Mouse (Mus musculus): ENCODE results near the gene Tex33. TPM values are rescaled to one million over a fixed set of nuclear protein-coding genes. Genes with fewer than 3 reads are reported as not detected.
"Not testable (repeated sequence)": the region's sequence is repeated elsewhere in the genome, so short reads cannot be mapped to it uniquely, and the experiment has no call there.

Gene Tex33
- total RNA-seq, 2 experiments from 2014 or later = not detected

- intact Hi-C loops (cut with DNase I) = no loop called here
- DNase-seq (ENCODE audit: low spot score in 2 of 2) = peak; percentile 51 to 55
Observed at GRCm38 (mm10) chr15:78383450-78384219, 12.1 kb downstream of the Tex33 start.

DNA sequence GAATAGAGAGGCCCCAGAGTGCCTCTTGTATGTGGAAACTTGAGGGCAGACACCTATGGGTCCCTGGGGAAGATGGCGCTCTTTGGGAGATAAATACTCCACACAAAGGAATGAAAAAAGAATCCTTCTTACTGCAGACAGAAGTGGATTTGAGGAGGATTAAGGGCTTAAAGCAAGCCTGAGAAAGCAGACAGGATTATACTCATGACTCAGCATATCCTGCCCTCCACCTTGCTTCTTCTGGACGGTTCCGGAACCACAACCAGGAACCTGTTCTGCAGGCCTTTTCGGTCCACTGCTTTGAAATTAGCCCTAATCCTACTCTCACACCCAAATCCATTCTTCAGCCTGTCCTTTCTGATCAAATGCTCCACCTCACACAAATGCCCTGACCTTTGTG is 13.6 kb downstream of the Tex33 start:
- no peak for DNase-seq (ENCODE audit: low spot score in 2 of 2)
- intact Hi-C loops (cut with DNase I) = no loop called here

DNA sequence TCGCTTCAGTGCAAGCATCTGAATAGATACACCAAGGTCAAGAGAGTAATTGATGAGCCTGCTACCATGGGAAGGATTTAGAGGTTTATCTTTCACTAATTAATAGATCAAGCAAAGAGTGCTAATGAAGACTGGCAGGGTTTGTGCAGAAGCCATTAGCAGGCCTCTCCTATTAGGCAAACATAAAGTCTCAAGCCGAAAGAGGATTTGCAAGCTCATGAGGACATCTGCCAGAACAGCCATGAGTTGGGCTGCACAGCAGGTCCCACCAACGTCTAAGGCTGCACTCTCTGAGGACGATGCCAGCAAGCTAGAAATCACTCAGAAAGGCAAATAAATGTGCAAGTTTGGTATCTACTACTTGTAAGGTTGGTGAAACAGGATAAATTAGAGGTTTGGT is 15.0 kb downstream of the Tex33 start:
- no peak for DNase-seq (ENCODE audit: low spot score in 2 of 2)
- intact Hi-C loops (cut with DNase I) = no loop called here

DNA sequence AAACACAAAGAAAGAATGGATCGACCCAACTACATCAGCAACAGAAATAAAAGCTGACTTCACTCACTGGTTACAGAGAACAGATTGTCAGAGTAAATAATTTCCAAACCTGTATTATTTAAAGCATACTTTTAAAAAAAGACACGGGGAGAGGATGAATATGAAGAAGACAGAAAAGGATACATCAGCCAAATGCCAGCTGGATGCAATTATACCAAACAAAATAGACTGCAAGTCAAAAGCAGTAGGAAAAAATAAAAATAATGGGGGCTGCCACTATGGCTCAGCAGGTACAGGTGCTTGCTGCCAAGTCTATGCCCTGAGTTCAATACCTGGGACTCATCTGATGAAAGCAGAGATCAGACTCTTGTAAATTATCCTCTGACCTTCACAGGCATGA is 15.5 kb downstream of the Tex33 start:
- DNase-seq (ENCODE audit: low spot score in 2 of 2) = no peak
- intact Hi-C loops (cut with DNase I) = no loop called here

DNA sequence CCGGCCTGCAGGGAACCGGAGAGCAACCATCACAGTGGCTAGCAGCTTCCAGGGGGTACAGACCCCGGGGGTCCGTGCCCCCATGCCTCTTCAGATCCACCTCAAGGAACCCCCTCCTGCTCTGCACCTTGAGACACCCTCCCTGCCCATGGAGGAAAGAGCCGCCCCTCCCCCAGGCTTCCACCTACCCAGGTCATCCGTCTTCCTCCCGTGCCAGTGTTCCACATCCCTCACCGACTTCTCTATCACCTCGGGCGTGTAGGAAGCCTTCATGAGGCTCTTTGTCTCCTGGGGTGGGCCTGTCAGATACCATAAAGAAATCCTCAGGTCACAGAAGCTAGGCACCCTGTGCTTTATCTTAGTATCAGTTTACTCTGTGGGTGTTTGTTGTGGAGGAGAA is 17.2 kb downstream of the Tex33 start:
- intact Hi-C loops (cut with DNase I) = no loop called here
- DNase-seq (ENCODE audit: low spot score in 2 of 2) = no peak

GRCm38 (mm10) chr15:78377859-78378258 is 17.9 kb downstream of the Tex33 start:
- intact Hi-C loops (cut with DNase I) = no loop called here
- no peak for DNase-seq (ENCODE audit: low spot score in 2 of 2)

GRCm38 (mm10) chr15:78374204-78374603 is 21.5 kb downstream of the Tex33 start:
- intact Hi-C loops (cut with DNase I) = no loop called here
- peak; percentile 42 to 52 for DNase-seq (ENCODE audit: low spot score in 2 of 2)

- no peak for DNase-seq (ENCODE audit: low spot score in 2 of 2)
- intact Hi-C loops (cut with DNase I) = no loop called here
Observed at GRCm38 (mm10) chr15:78372796-78373195, 22.9 kb downstream of the Tex33 start.

- peak; percentile 11 to 57 for DNase-seq (ENCODE audit: low spot score in 2 of 2)
Observed at GRCm38 (mm10) chr15:78369641-78370040, 26.1 kb downstream of the Tex33 start.

DNA sequence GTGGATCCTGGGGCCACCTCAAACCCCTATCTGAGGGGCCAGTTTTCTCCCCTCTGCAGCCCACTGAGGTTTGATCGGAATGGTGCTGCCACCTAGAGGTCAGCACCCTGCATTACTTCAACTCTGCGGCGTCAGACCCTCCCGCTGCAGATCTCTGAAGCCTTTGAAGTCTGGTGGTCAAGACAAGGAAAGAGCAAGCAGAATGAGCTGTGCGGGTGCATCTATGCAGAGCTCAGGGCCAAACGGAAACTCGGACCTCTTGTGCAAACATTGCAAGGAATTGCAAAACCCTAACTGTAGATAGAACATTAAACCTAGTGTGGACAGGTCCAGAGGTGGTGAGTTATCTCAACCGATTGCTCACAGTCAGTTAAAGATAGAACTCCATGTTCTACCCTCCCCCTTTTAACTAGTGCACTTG is 26.8 kb downstream of the Tex33 start:
- intact Hi-C loops (cut with DNase I) = no loop called here
- peak in 1 of 2 experiments; percentile 31 for DNase-seq (ENCODE audit: low spot score in 2 of 2)

More at GRCm38 (mm10) chr15:78369641-78370040, 26.1 kb downstream of the Tex33 start:
- intact Hi-C loops (cut with DNase I) = no loop called here

- intact Hi-C loops (cut with DNase I) = no loop called here
- no peak for DNase-seq (ENCODE audit: low spot score in 2 of 2)
Observed at GRCm38 (mm10) chr15:78367811-78368210, 27.9 kb downstream of the Tex33 start.

DNA sequence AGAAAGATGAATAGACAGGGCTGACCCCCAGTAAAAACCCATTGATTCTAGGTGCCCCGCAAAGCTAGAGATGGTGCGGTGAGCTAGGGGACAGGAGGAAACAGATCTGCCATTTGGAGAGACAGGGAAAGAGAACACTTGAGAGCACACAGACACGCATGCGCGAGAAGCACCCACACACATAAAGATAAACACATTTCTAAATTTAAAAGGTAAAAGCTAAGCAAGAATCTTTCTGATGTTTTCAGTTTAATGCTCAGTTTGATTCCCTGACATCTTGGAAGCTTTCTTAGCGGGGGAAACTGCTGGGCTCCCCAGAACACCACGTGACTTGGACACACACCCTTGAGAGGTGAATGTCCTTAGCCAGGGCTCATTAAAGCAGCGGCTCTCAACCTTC is 28.8 kb downstream of the Tex33 start:
- DNase-seq (ENCODE audit: low spot score in 2 of 2) = peak; percentile 62 to 63
- intact Hi-C loops (cut with DNase I) = no loop called here

GRCm38 (mm10) chr15:78365916-78366315 is 29.8 kb downstream of the Tex33 start:
- no peak for DNase-seq (ENCODE audit: low spot score in 2 of 2)
- intact Hi-C loops (cut with DNase I) = no loop called here

- intact Hi-C loops (cut with DNase I) = loop anchor here (2.0 to 10.0 kb wide), 2 partner anchors 67 to 179 kb away; partner anchors contain the start of gene C1qtnf6
Observed at GRCm38 (mm10) chr15:78355548-78355947, 40.2 kb downstream of the Tex33 start.

DNA sequence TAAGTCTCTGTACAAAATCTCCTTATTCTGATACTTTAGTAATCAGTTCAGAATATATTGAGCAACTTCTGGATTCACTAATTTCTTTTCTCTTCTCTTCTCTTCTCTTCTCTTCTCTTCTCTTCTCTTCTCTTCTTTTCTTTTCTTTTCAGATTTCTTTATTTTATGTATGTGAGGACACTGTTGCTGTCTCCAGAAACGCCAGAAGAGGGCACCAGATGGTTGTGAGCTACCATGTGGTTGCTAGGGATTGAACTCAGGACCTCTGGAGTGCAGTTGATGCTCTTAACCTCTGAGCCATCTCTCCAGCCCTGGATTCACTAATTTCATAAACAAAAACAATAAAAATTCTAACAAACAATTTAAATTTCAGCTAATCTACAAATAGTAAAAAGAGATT is 40.8 kb downstream of the Tex33 start:
- intact Hi-C loops (cut with DNase I) = loop anchor here (2.0 to 10.0 kb wide), 2 partner anchors 68 to 180 kb away; partner anchors contain the start of gene C1qtnf6
- peak; percentile 60 to 73 for DNase-seq (ENCODE audit: low spot score in 2 of 2)

More at GRCm38 (mm10) chr15:78355548-78355947, 40.2 kb downstream of the Tex33 start:
- DNase-seq (ENCODE audit: low spot score in 2 of 2) = no peak

DNA sequence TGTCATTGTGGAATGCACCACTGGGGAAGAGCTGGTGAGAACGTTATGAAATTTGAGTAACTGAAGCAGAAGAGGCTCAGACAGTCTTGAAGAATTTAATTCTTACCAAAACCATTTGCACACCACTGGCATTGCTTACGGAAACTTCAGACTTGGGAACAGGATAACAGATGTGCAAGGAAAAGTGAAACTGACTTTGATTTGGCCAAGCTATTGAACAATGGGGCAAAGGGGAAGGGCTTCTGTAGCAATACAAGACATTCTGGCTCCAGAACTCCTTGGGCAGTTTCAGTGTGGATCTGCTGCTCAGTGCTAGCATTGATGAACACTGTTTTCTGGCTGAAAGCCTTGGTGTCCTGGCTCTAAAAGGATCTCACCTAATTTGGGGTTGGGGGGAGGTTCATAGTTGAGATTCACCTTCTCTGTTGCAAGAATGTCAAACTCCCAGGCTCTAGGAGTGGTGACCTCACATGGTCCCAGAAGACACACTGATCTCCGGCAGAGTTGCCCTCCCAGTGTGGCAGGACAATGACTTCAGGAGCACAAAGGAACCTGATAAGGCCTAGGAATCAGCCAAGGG is 44.0 kb downstream of the Tex33 start:
- intact Hi-C loops (cut with DNase I) = loop anchor here (10.0 kb wide), 1 partner anchor 183 kb away; the partner anchor contains the start of gene C1qtnf6
- no peak for DNase-seq (ENCODE audit: low spot score in 2 of 2)

DNA sequence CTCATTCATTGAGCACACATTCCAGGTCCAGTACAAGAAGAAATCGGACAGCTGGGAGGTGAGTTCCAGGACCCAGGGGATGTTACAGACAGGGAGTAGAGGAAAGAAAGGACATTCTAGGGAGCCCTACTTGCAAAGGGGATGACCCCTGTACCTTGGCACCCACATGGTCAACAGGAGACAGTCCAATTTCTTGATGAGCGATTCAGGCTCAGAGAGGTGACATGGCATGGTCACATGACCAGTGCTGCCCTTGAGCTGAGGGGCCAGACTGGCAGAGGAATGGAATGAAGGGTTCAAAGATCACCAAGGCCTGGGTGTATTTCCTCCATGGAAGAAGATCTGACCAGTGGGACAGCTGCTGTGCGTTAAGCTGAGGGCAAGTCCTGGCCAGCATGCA is 51.1 kb downstream of the Tex33 start:
- intact Hi-C loops (cut with DNase I) = no loop called here
- no peak for DNase-seq (ENCODE audit: low spot score in 2 of 2)

- intact Hi-C loops (cut with DNase I) = no loop called here
- no peak for DNase-seq (ENCODE audit: low spot score in 2 of 2)
Observed at GRCm38 (mm10) chr15:78343683-78344082, 52.0 kb downstream of the Tex33 start.

DNA sequence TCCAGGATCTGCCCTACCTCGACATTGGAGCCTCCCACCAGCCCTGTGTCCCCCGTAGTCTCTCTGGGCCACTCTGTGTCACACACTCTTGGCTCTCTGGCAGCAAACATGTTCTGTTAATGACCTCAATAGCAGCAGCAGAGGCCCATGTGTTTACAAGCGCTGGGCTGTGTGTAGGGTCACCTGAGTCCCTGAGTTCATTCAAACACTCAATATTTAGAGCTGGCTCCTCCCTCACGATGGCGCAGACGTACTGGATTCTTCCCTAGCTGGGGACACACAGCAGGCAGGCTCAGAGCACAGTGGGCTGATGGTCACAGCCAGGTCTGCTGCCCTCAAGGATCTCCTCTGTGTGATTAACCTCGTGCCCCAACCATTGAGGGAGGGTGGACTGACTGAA is 54.8 kb downstream of the Tex33 start:
- DNase-seq (ENCODE audit: low spot score in 2 of 2) = not testable (repeated sequence)

DNA sequence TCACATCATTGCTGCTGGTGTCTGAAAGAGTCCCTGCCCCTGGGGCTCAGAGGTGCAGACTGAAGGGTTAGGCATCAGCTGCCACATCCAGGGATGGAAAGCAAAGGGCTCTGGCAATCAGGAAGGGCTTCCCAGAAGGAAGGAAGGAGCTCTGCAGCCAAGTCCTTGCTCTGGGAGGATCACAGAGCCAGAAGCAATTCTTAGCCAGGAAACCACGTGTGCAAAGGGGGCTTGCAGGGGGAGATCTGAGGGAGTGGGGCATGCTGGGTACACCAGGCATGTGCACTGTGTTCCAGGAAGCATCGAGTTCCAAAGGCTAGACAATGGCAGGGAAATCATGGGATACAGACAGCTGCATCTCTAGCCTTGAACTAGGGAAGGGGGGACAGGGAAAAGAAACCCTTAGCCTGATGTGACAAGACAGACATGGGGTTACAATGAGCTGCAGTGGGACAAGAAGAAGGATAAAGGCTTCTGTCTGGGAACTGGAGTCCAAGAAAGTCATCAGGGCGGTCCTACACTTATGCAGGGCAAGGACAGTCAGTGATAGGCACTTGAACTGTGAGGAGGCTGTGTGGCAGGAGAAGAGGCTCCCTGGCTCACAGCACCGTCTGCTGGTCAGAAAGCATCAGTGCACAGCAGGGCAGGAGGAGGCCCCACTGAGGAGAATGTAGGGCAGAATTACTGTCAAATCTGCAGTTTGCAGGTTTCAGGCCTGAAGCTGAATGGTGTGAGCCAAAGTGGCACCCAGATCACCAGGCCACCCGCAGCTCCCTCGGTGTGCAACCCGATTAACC is 55.9 kb downstream of the Tex33 start:
- intact Hi-C loops (cut with DNase I) = loop anchor here (1.0 to 5.0 kb wide), 2 partner anchors 83 to 158 kb away; no protein-coding TSS in a partner anchor
- peak; percentile 55 to 72 for DNase-seq (ENCODE audit: low spot score in 2 of 2)

More for the DNA sequence above, 54.8 kb downstream of the Tex33 start:
- intact Hi-C loops (cut with DNase I) = loop anchor here (1.0 kb wide), 1 partner anchor 84 kb away; no protein-coding TSS in a partner anchor

Measured in left cerebral cortex, postnatal 14 days (tissue).